Mouse (Mus musculus) hindbrain, embryonic 10.5 days (tissue): ENCODE measurements around the gene Cxcl2. TPM values are rescaled to one million over a fixed set of nuclear protein-coding genes. Genes with fewer than 3 reads are reported as not detected.

Source experiments
- DNase-seq: peaks from one replicate; pipeline ENCODE4 v3.0.0-alpha.2; 2017; ENCODE audit warnings: low spot score
- H3K27ac ChIP-seq: fragments of 300-500 bp; sonication (generic); 2 replicates; pipeline ENCODE4 v1.5.1; 2016; ENCODE audit warnings: mild to moderate bottlenecking, moderate library complexity
- H3K27me3 ChIP-seq: fragments of 300-500 bp; sonication (generic); 2 replicates; pipeline ENCODE4 v1.6.1; 2016; ENCODE audit warnings: mild to moderate bottlenecking; ENCODE audit not compliant: poor library complexity, insufficient read depth, severe bottlenecking
- H3K36me3 ChIP-seq: fragments of 300-500 bp; sonication (generic); 2 replicates; pipeline ENCODE4 v1.6.1; 2016; ENCODE audit warnings: mild to moderate bottlenecking, moderate library complexity
- H3K4me1 ChIP-seq: fragments of 300-500 bp; sonication (generic); replicated peaks from 2 replicates; pipeline ENCODE4 v1.6.1; 2016; ENCODE audit warnings: mild to moderate bottlenecking
- H3K4me3 ChIP-seq: fragments of 300-500 bp; sonication (generic); 2 replicates; pipeline ENCODE4 v1.5.1; 2016; ENCODE audit warnings: mild to moderate bottlenecking, moderate library complexity
- H3K9me3 ChIP-seq: fragments of 300-500 bp; sonication (generic); 2 replicates; pipeline ENCODE4 v1.6.1; 2016; ENCODE audit warnings: mild to moderate bottlenecking, moderate library complexity
- WGBS: fragments of 180-500 bp; shearing (Covaris S2); methylation state at CpG from one replicate; pipeline ENCODE4 v1.1.7; 2016; 5-methylcytosine and 5-hydroxymethylcytosine counted together
- polyA plus RNA-seq: library from polyadenylated mRNA; unstranded; fragments of >200 nt; fragmentation: Nextera tagmentation; extraction: Ambion mirVana; gene quantifications from 2 replicates; pipeline ENCODE4 v1.2.1, GENCODE M21; 2016

The Cxcl2 gene
- polyA plus RNA-seq, 1 experiment from 2014 or later: not detected

DNA sequence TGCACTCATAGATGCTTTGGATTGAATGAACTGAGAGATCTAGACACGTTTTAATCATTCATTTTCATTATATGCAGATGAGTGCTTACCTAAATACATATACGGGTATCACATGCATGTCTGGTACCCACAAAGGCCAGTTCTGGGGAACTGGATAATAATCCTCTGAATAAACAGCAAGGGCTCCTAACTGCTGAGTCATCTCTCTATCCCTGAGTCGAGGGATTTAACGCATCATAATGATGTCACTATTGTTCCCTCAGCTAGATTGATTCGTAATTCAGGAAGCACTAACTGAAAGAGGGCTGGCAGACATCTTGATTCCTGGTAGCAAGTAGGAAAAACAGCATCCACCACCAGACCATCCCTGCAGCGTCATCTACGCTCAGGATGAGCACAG is 3.0 kb upstream of the Cxcl2 start:
- no peak overlapping the region for H3K4me3 ChIP-seq
- no peak for DNase-seq
- H3K9me3 ChIP-seq: no peaks in the 10 kb centered on the region
- H3K4me1 ChIP-seq: peaks cover 12% of the 10 kb centered on the region
- no peak overlapping the region for H3K27ac ChIP-seq
- WGBS: 77% methylated on average over 7 of the region's 7 CpGs
- H3K27me3 ChIP-seq: peaks cover 19% of the 10 kb centered on the region
- no peaks in the 10 kb centered on the region for H3K36me3 ChIP-seq

DNA sequence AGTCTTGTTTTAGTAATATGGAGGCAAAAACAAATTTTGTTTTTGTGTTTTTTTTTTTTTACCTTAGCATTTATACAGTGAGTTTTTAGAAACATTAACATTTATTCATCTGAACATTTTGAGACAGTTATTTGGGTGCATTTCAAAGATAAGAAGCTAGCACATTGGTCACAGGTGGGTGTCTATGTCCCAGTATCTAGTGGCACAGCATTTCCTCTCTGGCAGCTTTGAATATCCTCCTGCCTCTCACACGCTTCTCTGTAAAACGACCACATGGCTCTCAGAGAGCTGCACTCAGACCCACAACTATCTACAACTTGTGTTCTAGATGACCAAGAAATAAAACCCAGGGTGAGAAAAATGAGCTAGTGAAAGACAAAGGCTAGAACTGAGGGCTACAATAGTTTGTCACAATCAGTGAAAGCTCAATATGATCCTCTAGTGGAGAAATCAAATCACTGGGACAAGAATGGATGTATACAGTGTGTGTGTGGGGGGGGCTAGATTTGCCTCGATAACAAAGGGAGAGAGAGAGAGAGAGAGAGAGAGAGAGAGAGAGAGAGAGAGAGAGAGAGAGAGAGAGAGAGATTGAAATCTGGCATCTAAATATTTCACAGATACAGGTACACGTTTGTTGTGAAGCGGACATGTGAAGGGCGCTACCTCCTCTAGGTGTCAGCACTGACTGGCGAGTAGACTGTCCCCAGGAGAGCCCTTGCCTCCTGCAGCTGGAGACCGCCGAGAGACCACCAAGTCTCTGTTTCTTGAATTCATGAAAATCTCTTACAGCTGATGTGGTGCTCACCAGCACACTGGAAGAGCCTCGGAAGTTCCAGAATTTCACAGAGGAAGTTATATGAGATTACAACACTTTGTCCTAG is 1.1 kb upstream of the Cxcl2 start:
- Histone ChIP-seq H3K9me3 (no peaks in the 10 kb centered on the region), H3K4me1 (peaks cover 12% of the 10 kb centered on the region), H3K4me3 (peak overlapping the region; percentile 50), H3K36me3 (no peaks in the 10 kb centered on the region), H3K27me3 (peaks cover 23% of the 10 kb centered on the region), H3K27ac (no peak overlapping the region)
- DNase-seq: peak; percentile 6
- 15% methylated on average over 10 of the region's 10 CpGs for WGBS

DNA sequence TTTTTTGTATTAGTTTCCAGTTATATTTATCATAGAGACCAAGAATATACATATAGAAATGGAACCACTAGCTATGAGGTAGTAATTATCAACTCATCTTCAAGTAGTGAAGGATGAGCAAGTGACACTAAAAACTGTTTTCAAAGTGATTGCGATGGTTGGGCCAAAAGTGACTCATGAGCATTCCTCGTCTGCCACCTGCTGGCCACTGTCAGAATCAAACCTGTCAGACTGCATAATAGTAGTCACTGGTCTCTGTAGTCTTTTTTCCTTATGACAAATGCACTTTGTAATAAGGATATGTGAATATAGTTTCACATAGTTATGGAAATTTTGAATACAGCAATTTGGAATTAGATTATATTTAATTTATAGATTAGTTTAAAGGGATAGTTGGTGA is 5.3 kb downstream of the Cxcl2 start:
- DNase-seq: peak; percentile 63
- Histone ChIP-seq H3K27me3 (peaks cover 16% of the 10 kb centered on the region), H3K4me1 (peaks cover 1% of the 10 kb centered on the region; the same call in 1 of the 2 replicates), H3K27ac (no peak overlapping the region), H3K9me3 (no peaks in the 10 kb centered on the region), H3K36me3 (no peaks in the 10 kb centered on the region), H3K4me3 (no peak overlapping the region)
- 3% methylated on average over 2 of the region's 2 CpGs for WGBS

DNA sequence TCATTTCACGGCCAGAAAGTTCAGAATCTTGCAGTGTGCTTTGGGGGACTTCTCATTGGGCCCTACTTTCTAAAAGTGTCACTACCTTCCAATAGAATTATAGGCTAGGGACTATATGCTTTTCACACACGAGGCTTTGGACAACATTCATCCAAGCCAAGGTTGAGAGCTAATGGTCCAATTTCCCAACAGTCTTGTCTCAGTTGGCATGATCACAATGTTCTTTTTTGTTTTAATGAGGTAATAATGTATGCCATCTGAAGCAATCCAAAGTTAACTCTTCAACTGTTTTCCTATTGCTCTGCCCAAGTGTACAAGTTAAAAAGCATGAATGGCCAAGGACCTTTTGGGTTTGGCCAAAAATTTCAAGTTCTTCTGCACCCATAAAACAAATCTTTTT is 15.8 kb downstream of the Cxcl2 start:
- H3K36me3 ChIP-seq: no peaks in the 10 kb centered on the region
- no peaks in the 10 kb centered on the region for H3K9me3 ChIP-seq
- H3K4me1 ChIP-seq: no peaks in the 10 kb centered on the region
- 78% methylated on average over 2 of the region's 2 CpGs for WGBS
- no peak overlapping the region for H3K27ac ChIP-seq
- no peak for DNase-seq
- H3K4me3 ChIP-seq: no peak overlapping the region
- no peaks in the 10 kb centered on the region for H3K27me3 ChIP-seq

DNA sequence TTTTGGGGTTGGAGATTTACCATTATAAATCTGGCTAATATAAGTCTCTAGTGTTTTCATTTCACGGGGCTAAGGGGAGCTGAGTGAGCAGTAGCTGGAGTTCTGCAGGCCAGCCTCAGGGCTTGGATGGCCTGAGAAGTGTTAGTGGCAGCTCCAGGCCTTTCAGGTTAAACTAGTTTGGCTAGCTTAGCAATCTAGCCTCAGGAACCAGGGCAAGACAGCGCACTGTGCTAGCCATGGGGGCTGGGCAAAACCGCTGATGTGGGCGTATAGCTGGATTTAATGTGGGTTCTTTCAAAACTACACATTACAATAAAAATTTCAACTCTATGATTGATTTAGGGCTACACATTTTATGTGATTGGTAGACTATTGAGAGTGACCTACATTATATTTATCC is 19.3 kb downstream of the Cxcl2 start:
- no peaks in the 10 kb centered on the region for H3K27me3 ChIP-seq
- H3K4me1 ChIP-seq: no peaks in the 10 kb centered on the region
- no peak for DNase-seq
- WGBS: 85% methylated on average over 4 of the region's 4 CpGs
- H3K9me3 ChIP-seq: no peaks in the 10 kb centered on the region
- no peaks in the 10 kb centered on the region for H3K36me3 ChIP-seq
- H3K4me3 ChIP-seq: no peak overlapping the region
- no peak overlapping the region for H3K27ac ChIP-seq

DNA sequence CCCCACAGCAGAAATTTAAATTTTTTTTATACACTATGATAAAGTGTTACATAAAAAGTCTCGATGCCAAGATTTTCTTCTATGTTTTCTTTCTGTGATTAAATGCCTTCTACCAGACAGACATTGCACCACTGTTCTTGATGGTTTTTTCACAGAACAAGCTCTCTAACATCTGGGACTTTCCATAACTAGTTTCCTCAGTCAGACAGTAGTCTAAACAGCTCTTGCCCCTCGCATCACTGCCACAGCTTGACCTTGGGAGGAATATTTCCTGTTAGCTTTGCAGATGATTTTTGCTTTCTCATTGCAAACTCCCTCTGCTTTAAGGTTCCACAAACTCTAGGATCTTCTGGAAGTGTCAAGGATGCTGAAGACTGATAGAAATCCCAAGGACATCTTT is 26.9 kb downstream of the Cxcl2 start:
- DNase-seq: no peak
- peaks cover 11% of the 10 kb centered on the region for H3K4me1 ChIP-seq
- H3K27ac ChIP-seq: peak overlapping the region; percentile 99
- WGBS: 52% methylated on average over 2 of the region's 2 CpGs
- H3K27me3 ChIP-seq: no peaks in the 10 kb centered on the region
- H3K9me3 ChIP-seq: no peaks in the 10 kb centered on the region
- peaks cover 23% of the 10 kb centered on the region for H3K36me3 ChIP-seq
- peak overlapping the region; percentile 71 for H3K4me3 ChIP-seq

DNA sequence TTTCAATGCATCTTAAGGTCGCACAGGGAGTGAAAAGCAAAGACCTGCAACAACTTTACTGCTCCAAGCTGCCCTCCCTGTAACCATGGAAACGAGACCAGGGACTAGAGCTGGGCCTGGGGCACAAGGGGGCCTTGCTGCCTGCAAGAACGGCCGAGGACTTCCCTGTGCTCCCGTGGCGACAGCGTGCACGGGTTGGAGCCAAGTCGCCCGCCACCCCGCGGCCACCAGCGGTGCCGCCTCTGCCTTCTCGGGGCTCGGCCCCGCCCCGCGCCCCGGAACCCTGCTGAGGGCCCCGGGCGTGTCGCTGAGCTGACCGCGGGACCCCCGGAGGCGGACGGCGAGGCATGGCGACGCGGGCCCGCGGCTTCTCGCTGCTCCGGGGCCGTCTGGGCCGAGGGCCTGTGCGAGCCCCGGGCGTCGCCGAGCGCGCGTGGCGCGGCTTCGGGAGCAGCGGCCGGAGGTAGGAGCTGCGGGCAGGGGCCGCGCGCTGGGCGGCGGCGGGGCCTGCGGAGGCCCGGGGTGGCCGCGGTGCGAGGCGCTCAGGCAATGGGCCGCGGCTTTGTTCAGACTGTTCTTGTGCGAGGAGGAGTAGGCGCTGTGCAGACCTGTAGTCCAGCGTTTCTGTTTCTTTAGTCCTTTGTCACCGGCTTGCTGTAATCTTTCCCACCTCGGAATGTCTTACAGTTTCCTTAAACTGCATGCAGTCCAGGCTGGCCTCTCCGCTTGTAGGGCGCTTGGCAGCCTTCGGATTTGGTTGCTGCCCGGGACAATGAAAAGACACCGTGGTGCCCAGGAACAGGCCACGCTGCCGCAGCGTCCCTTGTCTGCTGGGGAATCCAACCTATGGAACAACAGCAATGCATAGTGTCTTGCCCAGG is 27.5 kb downstream of the Cxcl2 start, which contains the start of gene Mthfd2l:
Gene Mthfd2l, plus strand, starts transcription at position 147 of the 881 bp plus-strand sequence.
- no peaks in the 10 kb centered on the region for H3K9me3 ChIP-seq
- H3K36me3 ChIP-seq: peaks cover 29% of the 10 kb centered on the region
- under 1% methylated on average over 79 of the region's 79 CpGs for WGBS
- peak within 1 kb of the TSS; percentile 99 for H3K27ac ChIP-seq
- H3K4me1 ChIP-seq: peaks cover 11% of the 10 kb centered on the region
- peak; percentile 91 for DNase-seq
- no peaks in the 10 kb centered on the region for H3K27me3 ChIP-seq
- H3K4me3 ChIP-seq: peak within 1 kb of the TSS; percentile 71

DNA sequence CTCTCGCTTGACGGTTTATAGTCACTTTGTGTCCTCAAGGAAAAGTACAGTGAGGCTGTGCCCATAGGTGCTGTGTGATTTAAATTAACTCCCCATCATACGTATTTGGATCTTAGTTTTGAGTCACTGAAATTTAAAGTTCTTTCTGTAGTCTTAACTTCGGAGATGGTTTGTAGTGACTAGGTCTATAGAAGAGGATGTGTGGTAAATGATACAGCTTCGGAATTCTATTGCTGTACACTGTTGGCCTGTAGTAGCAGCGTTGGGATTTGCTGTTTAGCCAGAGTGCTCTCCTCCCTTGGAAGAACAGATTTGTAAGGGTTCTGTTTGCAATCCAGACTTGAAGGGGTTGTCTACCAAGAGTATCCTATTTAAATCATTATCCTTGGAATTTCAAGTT is 28.2 kb downstream of the Cxcl2 start:
- 9% methylated on average over 6 of the region's 6 CpGs for WGBS
- Histone ChIP-seq H3K36me3 (peaks cover 33% of the 10 kb centered on the region), H3K4me1 (peaks cover 11% of the 10 kb centered on the region), H3K9me3 (no peaks in the 10 kb centered on the region), H3K27ac (peak overlapping the region; percentile 99), H3K27me3 (no peaks in the 10 kb centered on the region), H3K4me3 (peak overlapping the region; percentile 71)
- DNase-seq: no peak

DNA sequence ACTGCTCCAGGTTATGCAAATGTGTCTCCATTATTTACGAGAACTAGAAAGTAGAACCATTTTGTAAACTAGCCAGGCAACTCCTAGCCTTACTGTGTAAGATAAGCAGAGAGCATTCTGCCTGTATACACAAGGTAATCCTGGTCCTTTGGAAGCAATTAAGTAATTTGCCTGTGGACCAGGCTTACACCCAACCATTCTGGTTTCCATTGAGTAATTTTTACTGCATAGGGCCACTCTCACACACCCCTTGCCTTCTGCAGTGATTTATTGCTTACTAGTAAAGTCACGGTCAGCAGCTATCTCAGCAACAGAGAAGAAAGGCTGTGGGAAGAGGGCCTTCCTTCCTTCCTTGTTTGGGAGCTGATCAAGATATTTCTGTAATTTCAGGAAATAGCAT is 33.0 kb downstream of the Cxcl2 start:
- H3K27me3 ChIP-seq: no peaks in the 10 kb centered on the region
- H3K9me3 ChIP-seq: no peaks in the 10 kb centered on the region
- no peak for DNase-seq
- H3K36me3 ChIP-seq: peaks cover 40% of the 10 kb centered on the region
- H3K4me3 ChIP-seq: no peak overlapping the region
- peaks cover 6% of the 10 kb centered on the region for H3K4me1 ChIP-seq
- WGBS: 94% methylated on average over 2 of the region's 2 CpGs
- no peak overlapping the region for H3K27ac ChIP-seq

DNA sequence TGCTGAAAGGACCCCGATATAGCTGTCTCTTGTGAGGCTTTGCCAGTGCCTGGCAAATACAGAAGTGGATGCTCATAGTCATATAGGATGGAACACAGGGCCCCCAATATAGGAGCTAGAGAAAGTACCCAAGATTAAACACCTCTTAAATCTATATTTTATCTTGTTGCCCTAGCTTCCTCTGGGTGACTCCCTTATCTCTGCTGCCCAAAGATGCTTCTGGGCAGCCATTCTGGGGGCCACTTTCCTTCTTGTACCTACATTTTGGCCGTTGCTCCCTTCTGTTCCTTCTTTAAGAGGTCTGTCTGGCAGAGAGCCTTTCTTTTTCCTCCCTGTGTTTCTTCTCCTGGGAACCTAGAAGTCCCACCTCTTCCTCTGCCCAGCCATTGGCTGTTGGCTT is 41.8 kb downstream of the Cxcl2 start:
- Histone ChIP-seq H3K4me1 (no peaks in the 10 kb centered on the region), H3K4me3 (no peak overlapping the region), H3K27ac (no peak overlapping the region), H3K36me3 (peaks cover 8% of the 10 kb centered on the region; the same call in 1 of the 2 replicates), H3K27me3 (no peaks in the 10 kb centered on the region), H3K9me3 (no peaks in the 10 kb centered on the region)
- no peak for DNase-seq
- 91% methylated on average over 2 of the region's 2 CpGs for WGBS

DNA sequence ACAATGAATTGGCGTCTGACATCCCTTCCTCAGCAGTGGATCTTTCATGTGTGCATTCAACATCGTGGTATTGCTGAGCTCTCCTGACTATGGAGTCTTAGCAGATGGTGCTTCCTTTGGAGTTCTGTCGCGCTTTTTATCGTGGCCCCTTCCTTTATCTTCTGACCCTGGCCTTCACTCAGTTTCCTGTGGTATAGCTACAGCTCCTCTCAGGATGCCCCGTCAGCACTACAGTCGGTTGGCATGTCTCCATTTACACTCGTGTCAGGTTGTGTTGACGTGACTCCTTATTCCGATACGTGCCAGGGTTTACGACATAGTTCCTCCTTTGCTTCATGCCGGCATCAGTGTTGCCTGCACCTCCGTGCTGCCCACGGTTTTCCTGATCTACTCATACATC is 45.8 kb downstream of the Cxcl2 start:
- Histone ChIP-seq H3K9me3 (no peaks in the 10 kb centered on the region), H3K4me3 (no peak overlapping the region), H3K4me1 (no peaks in the 10 kb centered on the region), H3K36me3 (0 out of 2 replicates have a peak, but pooled peaks cover 8% of the 10 kb centered on the region), H3K27me3 (no peaks in the 10 kb centered on the region), H3K27ac (no peak overlapping the region)
- no peak for DNase-seq
- 92% methylated on average over 15 of the region's 15 CpGs for WGBS

DNA sequence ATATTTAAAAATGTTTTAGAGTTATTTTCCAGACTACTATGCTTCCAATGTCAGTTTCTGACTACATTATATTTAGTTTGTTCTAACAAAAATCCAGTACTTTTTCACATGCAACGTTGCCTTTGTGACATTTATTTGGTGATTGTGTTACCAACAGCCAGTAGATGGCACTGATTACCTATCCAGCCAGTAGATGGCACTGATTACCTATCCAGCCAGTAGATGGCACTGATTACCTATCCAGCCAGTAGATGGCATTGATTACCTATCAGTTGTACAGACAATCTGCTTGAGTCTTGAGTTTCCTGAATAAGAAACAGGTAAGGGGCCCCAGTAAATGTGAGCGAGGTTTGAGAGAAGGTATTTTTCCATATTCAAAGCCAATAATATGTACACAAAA is 47.8 kb downstream of the Cxcl2 start:
- no peak for DNase-seq
- Histone ChIP-seq H3K4me1 (no peaks in the 10 kb centered on the region), H3K27me3 (no peaks in the 10 kb centered on the region), H3K4me3 (no peak overlapping the region), H3K9me3 (no peaks in the 10 kb centered on the region), H3K27ac (no peak overlapping the region), H3K36me3 (0 out of 2 replicates have a peak, but pooled peaks cover 8% of the 10 kb centered on the region)
- 37% methylated on average over 2 of the region's 2 CpGs for WGBS
